Mouse (Mus musculus) lung, adult 2 months (tissue): Measurements from ENCODE around the gene Prkg1.

Experiments
- CTCF ChIP-seq: fragments of 200-500 bp; IDR thresholded peaks from 2 replicates; pipeline ENCODE4 v1.5.1; 2011; ENCODE audit warnings: mild to moderate bottlenecking, low read length, control low read depth; ENCODE audit not compliant: insufficient read depth
- POLR2A ChIP-seq: fragments of 200-500 bp; IDR thresholded peaks from 2 replicates; pipeline ENCODE4 v1.6.1; 2011; ENCODE audit warnings: low read depth, mild to moderate bottlenecking, control low read depth, low read length, borderline replicate concordance; ENCODE audit errors: extremely low read depth

- TF ChIP-seq CTCF (no peak), POLR2A (no peak)
Observed at GRCm38 (mm10) chr19:31506296-31506695, 258.5 kb downstream of the Prkg1 start.
